Mouse (Mus musculus): ENCODE results near the gene Triobp. TPM values are rescaled to one million over a fixed set of nuclear protein-coding genes. Genes with fewer than 3 reads are reported as not detected.
A peak's percentile ranks its signal among the peaks of the same experiment; 100 is the strongest.

Triobp gene
- polyA plus RNA-seq, 1 experiment from 2014 or later: 53.7 TPM

DNA sequence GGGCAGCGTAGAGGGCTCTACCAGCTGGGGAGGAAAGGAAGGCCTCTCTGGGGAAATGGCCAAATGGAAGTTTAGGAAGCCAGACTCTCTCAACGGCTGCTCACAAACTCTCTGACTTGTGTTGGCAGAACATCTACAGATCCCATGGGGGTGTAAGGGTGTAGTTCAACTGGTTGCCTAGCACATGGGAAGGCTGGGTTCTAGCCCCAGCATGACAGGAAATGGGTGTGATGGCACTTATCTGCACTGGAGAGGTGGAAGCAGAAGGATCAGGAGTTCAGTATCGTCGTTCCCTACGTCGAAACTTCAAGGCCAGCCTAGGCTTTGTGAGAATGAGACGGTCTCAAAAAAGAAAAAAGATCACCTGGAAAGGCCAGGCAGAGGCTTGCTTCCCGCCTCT, 38.5 kb upstream of the Triobp start:
- H3K4me1 ChIP-seq (ENCODE audit: control insufficient read depth, insufficient read depth, low read length): no peaks in the 10 kb centered on the region
- no peak overlapping the region for H3K4me3 ChIP-seq (ENCODE audit: low read length)
- ATAC-seq (replicated peaks; ENCODE audit: extremely low read depth, insufficient read depth, low FRiP score): no peak
- H3K27ac ChIP-seq (ENCODE audit: low read length): no peak overlapping the region
- H3K4me2 ChIP-seq (ENCODE audit: low read depth, low read length): no peak overlapping the region
- no peaks in the 10 kb centered on the region for H3K27me3 ChIP-seq (ENCODE audit: control insufficient read depth, insufficient read depth, low read length)
- no peaks in the 10 kb centered on the region for H3K9me3 ChIP-seq (replicated peaks; ENCODE audit: control insufficient read depth, low read length)
- WGBS: 75% methylated on average over 8 of the region's 8 CpGs
- H3K9ac ChIP-seq (ENCODE audit: low read length): no peak overlapping the region
- peaks cover 32% of the 10 kb centered on the region for H3K36me3 ChIP-seq (ENCODE audit: control insufficient read depth, insufficient read depth)

DNA sequence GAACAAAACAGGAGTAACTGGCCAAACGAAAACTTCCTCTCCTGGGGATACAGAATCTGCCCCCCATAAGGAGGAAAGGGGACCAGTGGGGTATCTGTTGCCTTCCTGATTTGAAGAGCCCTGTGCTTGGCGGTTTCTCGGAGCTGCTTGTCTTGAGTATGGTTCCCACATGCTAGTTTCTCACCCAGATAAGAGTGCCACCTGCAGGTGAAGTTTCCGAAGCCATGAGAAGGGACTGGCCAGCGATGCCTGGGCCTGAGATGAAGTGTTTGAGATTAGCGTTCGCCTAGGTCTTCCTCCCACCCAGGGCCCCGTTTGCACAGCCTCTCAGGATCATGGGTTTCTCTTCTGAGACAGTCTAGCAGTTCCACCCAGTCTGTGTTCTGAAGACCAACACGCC, 35.5 kb upstream of the Triobp start:
- Histone ChIP-seq H3K27ac (ENCODE audit: low read length) (no peak overlapping the region), H3K9ac (ENCODE audit: low read length) (no peak overlapping the region), H3K36me3 (ENCODE audit: control insufficient read depth, insufficient read depth) (peaks cover 18% of the 10 kb centered on the region), H3K9me3 (replicated peaks; ENCODE audit: control insufficient read depth, low read length) (no peaks in the 10 kb centered on the region), H3K4me1 (ENCODE audit: control insufficient read depth, insufficient read depth, low read length) (peaks cover 17% of the 10 kb centered on the region), H3K27me3 (ENCODE audit: control insufficient read depth, insufficient read depth, low read length) (no peaks in the 10 kb centered on the region), H3K4me3 (ENCODE audit: low read length) (no peak overlapping the region), H3K4me2 (ENCODE audit: low read depth, low read length) (no peak overlapping the region)
- WGBS: 35% methylated on average over 9 of the region's 9 CpGs
- no peak for ATAC-seq (replicated peaks; ENCODE audit: extremely low read depth, insufficient read depth, low FRiP score)

DNA sequence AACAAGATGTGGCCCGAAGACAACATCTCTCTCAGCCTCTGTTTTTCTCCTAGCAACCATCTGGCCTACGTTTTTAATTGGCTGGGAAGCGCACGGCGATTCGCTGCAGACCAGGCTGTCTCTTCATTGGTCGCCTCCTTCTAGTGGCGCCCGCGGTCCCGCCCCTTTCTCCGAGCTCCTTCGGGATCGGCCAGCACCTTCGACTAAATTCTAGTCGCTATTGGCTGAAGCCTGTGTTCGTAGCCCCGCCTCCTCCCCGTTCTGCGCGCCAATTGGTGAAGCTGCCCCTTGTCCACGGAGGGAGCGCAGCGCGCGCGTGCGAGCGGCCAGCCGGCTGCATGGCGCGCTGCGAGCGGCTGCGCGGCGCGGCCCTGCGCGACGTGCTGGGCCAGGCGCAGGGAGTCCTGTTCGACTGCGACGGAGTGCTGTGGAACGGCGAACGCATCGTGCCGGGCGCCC, 33.9 kb upstream of the Triobp start, which contains the start of gene Pdxp:
Gene Pdxp (plus strand): TSS at position 288 of the 459 bp plus-strand sequence.
- Histone ChIP-seq H3K36me3 (ENCODE audit: control insufficient read depth, insufficient read depth) (peaks cover 5% of the 10 kb centered on the region; the same call in 1 of the 2 replicates), H3K9ac (ENCODE audit: low read length) (peak within 1 kb of the TSS; percentile 80), H3K4me3 (ENCODE audit: low read length) (peak within 1 kb of the TSS; percentile 65), H3K4me2 (ENCODE audit: low read depth, low read length) (peak within 1 kb of the TSS; percentile 95), H3K4me1 (ENCODE audit: control insufficient read depth, insufficient read depth, low read length) (peaks cover 17% of the 10 kb centered on the region), H3K9me3 (replicated peaks; ENCODE audit: control insufficient read depth, low read length) (no peaks in the 10 kb centered on the region), H3K27ac (ENCODE audit: low read length) (peak within 1 kb of the TSS; percentile 76), H3K27me3 (ENCODE audit: control insufficient read depth, insufficient read depth, low read length) (no peaks in the 10 kb centered on the region)
- peak; percentile 92 for ATAC-seq (replicated peaks; ENCODE audit: extremely low read depth, insufficient read depth, low FRiP score)
- WGBS: under 1% methylated on average over 51 of the region's 51 CpGs

DNA sequence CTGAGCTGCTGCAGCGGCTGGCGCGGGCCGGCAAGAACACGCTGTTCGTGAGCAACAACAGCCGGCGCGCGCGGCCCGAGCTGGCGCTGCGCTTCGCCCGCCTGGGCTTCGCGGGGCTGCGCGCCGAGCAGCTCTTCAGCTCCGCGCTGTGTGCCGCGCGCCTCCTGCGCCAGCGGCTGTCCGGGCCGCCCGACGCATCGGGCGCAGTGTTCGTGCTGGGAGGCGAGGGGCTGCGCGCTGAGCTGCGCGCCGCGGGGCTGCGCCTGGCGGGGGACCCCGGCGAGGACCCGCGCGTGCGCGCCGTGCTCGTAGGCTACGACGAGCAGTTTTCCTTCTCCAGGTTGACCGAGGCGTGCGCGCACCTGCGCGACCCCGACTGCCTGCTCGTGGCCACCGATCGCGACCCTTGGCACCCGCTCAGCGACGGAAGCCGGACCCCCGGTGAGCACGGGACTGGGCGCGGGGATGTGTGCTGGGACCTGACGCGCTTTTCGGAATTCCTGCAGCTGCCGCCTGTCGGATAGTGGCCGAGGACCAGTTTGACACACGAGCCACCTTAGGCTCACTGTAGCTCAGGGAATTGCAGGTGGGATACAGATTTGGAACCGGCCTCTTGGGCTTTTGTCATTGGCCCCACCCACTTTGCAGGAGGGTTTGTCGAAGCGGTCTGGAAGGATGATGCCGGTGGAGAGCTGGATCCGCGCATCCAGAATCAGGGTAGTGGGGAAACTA, 33.3 kb upstream of the Triobp start:
- ATAC-seq (replicated peaks; ENCODE audit: extremely low read depth, insufficient read depth, low FRiP score): peak; percentile 58
- Histone ChIP-seq H3K9me3 (replicated peaks; ENCODE audit: control insufficient read depth, low read length) (no peaks in the 10 kb centered on the region), H3K36me3 (ENCODE audit: control insufficient read depth, insufficient read depth) (peaks cover 6% of the 10 kb centered on the region; the same call in 1 of the 2 replicates), H3K27me3 (ENCODE audit: control insufficient read depth, insufficient read depth, low read length) (no peaks in the 10 kb centered on the region), H3K4me3 (ENCODE audit: low read length) (peak overlapping the region; percentile 65), H3K27ac (ENCODE audit: low read length) (peak overlapping the region; percentile 76), H3K9ac (ENCODE audit: low read length) (peak overlapping the region; percentile 80), H3K4me2 (ENCODE audit: low read depth, low read length) (peak overlapping the region; percentile 95), H3K4me1 (ENCODE audit: control insufficient read depth, insufficient read depth, low read length) (peaks cover 17% of the 10 kb centered on the region)
- WGBS: under 1% methylated on average over 83 of the region's 87 CpGs

DNA sequence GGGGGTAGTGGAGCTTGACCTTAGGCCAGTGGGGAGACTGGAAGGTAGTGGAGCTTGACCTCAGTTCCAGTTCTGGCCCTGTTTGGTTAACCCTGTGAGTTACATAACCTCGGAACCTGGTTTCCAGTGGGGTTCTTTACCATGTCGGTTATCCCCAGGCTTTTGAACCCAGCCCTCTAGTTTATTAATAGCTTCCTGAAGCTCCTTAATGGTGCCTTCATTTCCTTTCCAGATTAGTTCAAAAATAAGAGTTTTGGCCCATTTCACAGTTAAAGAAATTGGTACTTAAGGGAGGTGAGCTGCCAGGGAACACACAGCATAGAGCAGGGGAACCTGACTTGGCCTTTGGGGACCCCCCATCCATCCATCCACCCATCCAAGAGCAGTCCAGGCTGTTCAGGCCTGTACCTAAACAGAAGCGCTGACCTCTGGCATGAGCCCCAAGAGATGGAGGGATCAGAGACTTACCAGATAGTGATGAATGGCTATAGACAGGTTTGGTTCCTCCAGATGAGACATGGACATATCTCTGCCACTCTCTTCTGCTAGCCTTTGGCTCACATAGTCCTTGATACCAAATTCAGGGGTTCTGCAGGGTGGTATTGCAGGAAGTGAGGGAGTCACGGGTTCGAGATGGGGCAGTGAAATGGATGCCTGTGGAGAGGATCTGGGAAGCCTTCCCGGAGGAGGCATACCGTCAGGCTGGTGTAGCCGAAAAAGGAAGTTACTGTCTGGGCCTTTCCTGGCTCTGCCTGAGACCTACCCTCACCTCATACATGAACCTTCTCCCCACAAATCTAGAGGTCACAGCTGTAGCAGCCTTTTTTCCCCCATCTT, 32.5 kb upstream of the Triobp start:
- no peak overlapping the region for H3K27ac ChIP-seq (ENCODE audit: low read length)
- peaks cover 17% of the 10 kb centered on the region for H3K4me1 ChIP-seq (ENCODE audit: control insufficient read depth, insufficient read depth, low read length)
- WGBS: 48% methylated on average over 8 of the region's 8 CpGs
- H3K27me3 ChIP-seq (ENCODE audit: control insufficient read depth, insufficient read depth, low read length): no peaks in the 10 kb centered on the region
- ATAC-seq (replicated peaks; ENCODE audit: extremely low read depth, insufficient read depth, low FRiP score): no peak
- H3K36me3 ChIP-seq (ENCODE audit: control insufficient read depth, insufficient read depth): peaks cover 9% of the 10 kb centered on the region; the same call in 1 of the 2 replicates
- H3K4me2 ChIP-seq (ENCODE audit: low read depth, low read length): peak overlapping the region; percentile 95
- H3K9ac ChIP-seq (ENCODE audit: low read length): peak overlapping the region; percentile 80
- peak overlapping the region; percentile 65 for H3K4me3 ChIP-seq (ENCODE audit: low read length)
- no peaks in the 10 kb centered on the region for H3K9me3 ChIP-seq (replicated peaks; ENCODE audit: control insufficient read depth, low read length)

DNA sequence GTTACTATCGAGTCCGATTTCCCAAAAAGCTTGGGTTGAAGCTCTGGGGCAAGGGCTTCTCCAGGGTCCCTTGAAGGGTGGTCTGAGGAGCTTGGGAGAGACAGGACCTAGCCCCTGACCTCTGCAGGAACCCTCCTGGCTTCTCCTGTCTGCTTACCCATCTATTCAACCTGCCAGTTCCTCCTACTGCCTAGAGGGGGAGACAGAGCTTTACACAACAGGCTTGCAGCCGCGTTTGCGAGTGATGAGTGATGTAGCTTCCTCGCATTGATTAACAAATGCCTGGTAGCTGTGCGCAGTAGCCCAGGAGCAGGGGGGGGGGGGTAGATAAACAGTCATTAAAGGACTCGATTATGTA, 31.9 kb upstream of the Triobp start:
- WGBS: 5% methylated on average over 8 of the region's 8 CpGs
- ATAC-seq (replicated peaks; ENCODE audit: extremely low read depth, insufficient read depth, low FRiP score): 0 out of 2 replicates have a peak, but pooled peaks have one; percentile 10
- H3K27me3 ChIP-seq (ENCODE audit: control insufficient read depth, insufficient read depth, low read length): no peaks in the 10 kb centered on the region
- peaks cover 8% of the 10 kb centered on the region; the same call in 1 of the 2 replicates for H3K36me3 ChIP-seq (ENCODE audit: control insufficient read depth, insufficient read depth)
- 0 out of 2 replicates have a peak overlapping the region, but pooled peaks have one; percentile 0 for H3K4me3 ChIP-seq (ENCODE audit: low read length)
- peak overlapping the region; percentile 95 for H3K4me2 ChIP-seq (ENCODE audit: low read depth, low read length)
- H3K9me3 ChIP-seq (replicated peaks; ENCODE audit: control insufficient read depth, low read length): no peaks in the 10 kb centered on the region
- peaks cover 17% of the 10 kb centered on the region for H3K4me1 ChIP-seq (ENCODE audit: control insufficient read depth, insufficient read depth, low read length)
- H3K9ac ChIP-seq (ENCODE audit: low read length): no peak overlapping the region
- no peak overlapping the region for H3K27ac ChIP-seq (ENCODE audit: low read length)

DNA sequence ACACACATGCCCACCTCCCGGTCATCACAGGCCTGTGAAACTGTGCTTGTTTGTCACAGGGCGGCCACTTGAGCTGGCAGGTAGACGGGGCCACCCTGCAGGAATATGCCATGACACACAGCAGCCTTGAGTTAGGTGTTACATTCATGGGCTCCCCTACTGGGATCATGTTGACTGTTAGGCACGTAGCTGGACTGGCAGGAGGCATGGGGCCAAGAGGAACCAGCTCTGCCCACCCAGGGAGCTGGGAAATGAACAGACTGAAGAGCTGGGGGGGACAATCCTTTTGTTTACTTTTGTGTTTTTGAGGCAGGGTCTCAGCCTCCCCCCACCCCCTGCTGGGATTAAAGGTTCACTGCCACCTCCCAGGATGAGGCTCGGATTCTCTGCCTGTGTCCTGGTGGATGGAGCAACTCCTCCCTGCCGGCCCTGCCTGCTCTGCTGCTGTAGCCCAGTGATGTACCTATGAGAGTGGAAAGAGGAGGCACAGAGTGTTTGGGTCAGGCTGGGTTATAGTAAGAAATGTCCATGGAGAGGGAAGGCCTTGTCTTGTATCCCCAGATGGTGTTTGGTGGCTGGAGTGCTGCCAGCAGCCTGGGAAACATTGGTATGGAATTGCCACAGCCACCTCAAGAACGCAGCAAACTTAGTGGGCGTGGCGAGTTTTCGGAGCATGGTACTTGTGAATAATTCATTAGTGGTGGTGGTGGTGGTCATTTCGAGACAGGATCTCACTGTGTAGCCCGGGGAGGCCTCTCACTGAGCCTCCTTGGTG, 31.3 kb upstream of the Triobp start:
- Histone ChIP-seq H3K9me3 (replicated peaks; ENCODE audit: control insufficient read depth, low read length) (no peaks in the 10 kb centered on the region), H3K4me1 (ENCODE audit: control insufficient read depth, insufficient read depth, low read length) (peaks cover 17% of the 10 kb centered on the region), H3K27me3 (ENCODE audit: control insufficient read depth, insufficient read depth, low read length) (no peaks in the 10 kb centered on the region), H3K4me2 (ENCODE audit: low read depth, low read length) (peak overlapping the region; percentile 95), H3K27ac (ENCODE audit: low read length) (no peak overlapping the region), H3K4me3 (ENCODE audit: low read length) (0 out of 2 replicates have a peak overlapping the region, but pooled peaks have one; percentile 0), H3K9ac (ENCODE audit: low read length) (no peak overlapping the region), H3K36me3 (ENCODE audit: control insufficient read depth, insufficient read depth) (peaks cover 4% of the 10 kb centered on the region; the same call in 1 of the 2 replicates)
- ATAC-seq (replicated peaks; ENCODE audit: extremely low read depth, insufficient read depth, low FRiP score): no peak
- 73% methylated on average over 12 of the region's 12 CpGs for WGBS

DNA sequence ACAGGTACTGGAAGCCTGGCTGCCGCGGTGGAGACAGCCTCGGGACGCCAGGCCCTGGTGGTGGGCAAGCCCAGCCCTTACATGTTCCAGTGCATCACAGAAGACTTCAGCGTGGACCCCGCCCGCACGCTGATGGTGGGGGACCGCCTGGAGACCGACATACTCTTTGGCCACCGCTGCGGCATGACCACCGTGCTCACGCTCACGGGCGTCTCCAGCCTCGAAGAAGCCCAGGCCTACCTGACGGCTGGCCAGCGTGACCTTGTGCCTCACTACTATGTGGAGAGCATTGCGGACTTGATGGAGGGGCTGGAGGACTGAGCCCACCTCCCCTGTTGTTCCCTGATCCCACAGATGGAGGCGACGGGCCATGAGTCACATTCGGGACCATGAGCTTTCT, 29.4 kb upstream of the Triobp start:
- no peak overlapping the region for H3K4me3 ChIP-seq (ENCODE audit: low read length)
- ATAC-seq (replicated peaks; ENCODE audit: extremely low read depth, insufficient read depth, low FRiP score): no peak
- H3K27ac ChIP-seq (ENCODE audit: low read length): no peak overlapping the region
- H3K9me3 ChIP-seq (replicated peaks; ENCODE audit: control insufficient read depth, low read length): no peaks in the 10 kb centered on the region
- H3K4me1 ChIP-seq (ENCODE audit: control insufficient read depth, insufficient read depth, low read length): peaks cover 17% of the 10 kb centered on the region
- H3K4me2 ChIP-seq (ENCODE audit: low read depth, low read length): no peak overlapping the region
- H3K27me3 ChIP-seq (ENCODE audit: control insufficient read depth, insufficient read depth, low read length): no peaks in the 10 kb centered on the region
- H3K9ac ChIP-seq (ENCODE audit: low read length): no peak overlapping the region
- 90% methylated on average over 23 of the region's 23 CpGs for WGBS
- H3K36me3 ChIP-seq (ENCODE audit: control insufficient read depth, insufficient read depth): peaks cover 3% of the 10 kb centered on the region; the same call in 1 of the 2 replicates

All from heart, embryonic 16.5 days (tissue).